Mouse (Mus musculus) cerebellum, adult 2 months (tissue): ENCODE results near the gene Utp3. TPM values are rescaled to one million over a fixed set of nuclear protein-coding genes. Genes with fewer than 3 reads are reported as not detected.
A peak's percentile ranks its signal among the peaks of the same experiment; 100 is the strongest.

Source experiments
- DNase-seq, 2 experiments: peaks; one replicate each; pipeline ENCODE4 v3.0.0; 2021
- H3K27ac ChIP-seq: fragments of 200-500 bp; 2 replicates; pipeline ENCODE4 v1.5.1; 2012; ENCODE audit warnings: low read length, control low read depth, inconsistent platforms; ENCODE audit not compliant: insufficient read depth
- H3K27me3 ChIP-seq: fragments of 200-500 bp; 2 replicates; pipeline ENCODE4 v1.6.1; 2012; ENCODE audit warnings: inconsistent platforms, mild to moderate bottlenecking, low read length, moderate library complexity; ENCODE audit not compliant: control insufficient read depth, insufficient read depth
- H3K4me1 ChIP-seq: fragments of 200-500 bp; 2 replicates; pipeline ENCODE4 v1.6.1; 2011; ENCODE audit warnings: low read length; ENCODE audit not compliant: control insufficient read depth, insufficient read depth
- H3K4me3 ChIP-seq: fragments of 200-500 bp; replicated peaks from 2 replicates; pipeline ENCODE3; 2011; ENCODE audit warnings: mild to moderate bottlenecking, low read depth, low read length, control low read depth; ENCODE audit not compliant: insufficient read depth
- CTCF ChIP-seq: fragments of 200-500 bp; IDR thresholded peaks from 2 replicates; pipeline ENCODE4 v1.5.1; 2011; ENCODE audit warnings: low read depth, mild to moderate bottlenecking, control low read depth, low read length, moderate library complexity, borderline replicate concordance; ENCODE audit not compliant: insufficient read depth
- POLR2A ChIP-seq: fragments of 200-500 bp; IDR thresholded peaks from 2 replicates; pipeline ENCODE4 v1.6.1; 2011; ENCODE audit warnings: low read length, control low read depth, borderline replicate concordance; ENCODE audit not compliant: insufficient read depth
- WGBS: fragments of 180-500 bp; shearing (Covaris S2); methylation state at CpG from one replicate; pipeline ENCODE4 v1.1.7; 2018; 5-methylcytosine and 5-hydroxymethylcytosine counted together
- polyA plus RNA-seq: library from polyadenylated mRNA; depleted of rRNA; stranded (reverse); fragments of >200 nt; gene quantifications from 2 replicates; pipeline ENCODE4 v1.2.3, GENCODE M21; 2012; rRNA removed

The Utp3 gene
- 25.9 and 29.9 TPM in 2 replicates for polyA plus RNA-seq

- Histone ChIP-seq H3K27me3 (no peaks in the 10 kb centered on the region), H3K27ac (peak within 1 kb of the TSS; percentile 67), H3K4me1 (peaks cover 2% of the 10 kb centered on the region; the same call in 1 of the 2 replicates), H3K4me3 (peak within 1 kb of the TSS; percentile 98)
- TF ChIP-seq POLR2A: peak; percentile 55
- TF ChIP-seq CTCF: peak; percentile 79
- WGBS: under 1% methylated on average over 76 of the region's 76 CpGs
- peak; percentile 96 to 98 for DNase-seq
These were observed at the start of gene Utp3 for GRCm38 (mm10) chr5:88554086-88554886. TSS of gene Utp3 (plus strand) at chr5:88554462.

DNA sequence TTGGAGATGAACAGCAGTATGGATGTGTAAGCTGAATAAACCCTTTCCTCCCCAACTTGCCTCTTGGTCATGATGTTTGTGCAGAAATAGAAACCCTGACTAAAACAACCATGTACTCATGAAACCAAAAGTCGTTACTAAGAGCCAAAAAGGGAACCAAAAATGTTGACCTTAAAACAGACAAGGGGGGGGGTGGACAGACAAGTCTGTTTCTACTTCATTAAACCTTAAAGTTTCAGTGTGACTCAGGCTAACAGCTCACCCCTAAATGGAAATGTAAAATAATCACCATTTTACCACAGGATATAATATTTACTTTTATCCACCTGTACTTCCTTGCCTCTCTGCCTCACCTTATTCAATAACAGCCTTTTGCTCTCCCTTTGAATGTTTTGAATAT is 45.7 kb upstream of the Utp3 start:
- H3K4me3 ChIP-seq: no peak overlapping the region
- DNase-seq: no peak
- no peak overlapping the region for H3K27ac ChIP-seq
- no peaks in the 10 kb centered on the region for H3K27me3 ChIP-seq
- no peak for TF ChIP-seq CTCF
- WGBS: 43% methylated on average over 1 of the region's 1 CpGs
- no peaks in the 10 kb centered on the region for H3K4me1 ChIP-seq

- 73% methylated on average over 1 of the region's 1 CpGs for WGBS
These were observed 45.3 kb upstream of the Utp3 start for GRCm38 (mm10) chr5:88508990-88509389.

GRCm38 (mm10) chr5:88519232-88519631 is 35.0 kb upstream of the Utp3 start:
- Histone ChIP-seq H3K27me3 (no peaks in the 10 kb centered on the region; the same call in 1 of the 2 replicates), H3K27ac (no peak overlapping the region), H3K4me3 (no peak overlapping the region), H3K4me1 (no peaks in the 10 kb centered on the region)
- DNase-seq: peak in 1 of 2 experiments; percentile 31
- 3% methylated on average over 2 of the region's 2 CpGs for WGBS
- TF ChIP-seq CTCF (no peak), POLR2A (no peak)

More at GRCm38 (mm10) chr5:88508990-88509389, 45.3 kb upstream of the Utp3 start:
- Histone ChIP-seq H3K4me3 (no peak overlapping the region), H3K27me3 (no peaks in the 10 kb centered on the region), H3K27ac (no peak overlapping the region), H3K4me1 (no peaks in the 10 kb centered on the region)
- TF ChIP-seq POLR2A (no peak), CTCF (no peak)
- no peak for DNase-seq

DNA sequence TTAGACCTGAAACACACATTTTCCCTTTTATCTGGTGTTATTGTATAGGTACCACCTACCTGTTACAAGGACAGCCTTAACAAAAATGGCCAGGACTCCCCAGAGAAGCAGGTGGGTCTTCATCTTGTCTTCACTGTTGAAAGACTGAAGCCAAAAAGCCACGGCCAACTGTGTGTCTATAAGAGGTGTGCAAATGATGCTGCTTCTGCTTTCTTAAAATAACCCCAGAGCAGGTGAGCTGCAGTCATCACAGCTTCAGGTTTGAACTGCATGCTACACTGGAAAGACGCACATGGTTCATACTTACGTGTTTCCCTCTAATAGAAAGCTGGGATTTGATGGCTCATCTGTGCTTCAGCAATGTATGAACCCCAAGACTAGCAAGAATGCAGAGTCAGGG is 26.6 kb upstream of the Utp3 start, which contains the start of gene Jchain:
Gene Jchain (minus strand): TSS at position 235 of the 400 bp plus-strand sequence.
- TF ChIP-seq CTCF (no peak), POLR2A (no peak)
- Histone ChIP-seq H3K4me1 (no peaks in the 10 kb centered on the region), H3K27me3 (no peaks in the 10 kb centered on the region), H3K27ac (no peak within 1 kb of the TSS), H3K4me3 (no peak within 1 kb of the TSS)
- no peak for DNase-seq
- WGBS: 89% methylated on average over 3 of the region's 3 CpGs

GRCm38 (mm10) chr5:88530908-88531307 is 23.4 kb upstream of the Utp3 start:
- H3K27ac ChIP-seq: no peak overlapping the region
- H3K4me1 ChIP-seq: no peaks in the 10 kb centered on the region
- 51% methylated on average over 1 of the region's 1 CpGs for WGBS
- TF ChIP-seq CTCF: no peak
- TF ChIP-seq POLR2A: no peak
- H3K4me3 ChIP-seq: no peak overlapping the region
- DNase-seq: no peak
- H3K27me3 ChIP-seq: no peaks in the 10 kb centered on the region

DNA sequence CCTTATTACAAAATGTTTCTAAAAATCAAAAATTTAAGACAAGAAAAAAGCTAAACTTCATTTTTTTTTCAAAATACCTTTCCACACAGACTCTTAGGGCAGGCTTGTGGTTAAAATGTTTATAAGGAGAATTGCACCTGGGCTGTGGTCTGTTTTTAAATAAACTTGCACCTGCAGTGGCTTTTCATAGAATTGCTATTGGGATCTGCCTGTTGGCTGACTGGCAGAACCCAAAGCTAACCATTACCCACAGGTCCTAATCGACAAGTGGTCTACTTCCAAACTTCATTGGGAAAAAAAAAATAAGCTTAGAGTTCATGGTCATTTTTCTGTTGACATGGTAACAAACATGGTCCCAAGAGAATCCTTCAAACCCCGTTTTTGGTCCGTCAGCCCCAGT is 19.6 kb upstream of the Utp3 start:
- no peaks in the 10 kb centered on the region for H3K4me1 ChIP-seq
- DNase-seq: no peak
- H3K27me3 ChIP-seq: no peaks in the 10 kb centered on the region
- 45% methylated on average over 3 of the region's 3 CpGs for WGBS
- H3K4me3 ChIP-seq: no peak overlapping the region
- H3K27ac ChIP-seq: no peak overlapping the region
- TF ChIP-seq POLR2A (no peak), CTCF (no peak)

GRCm38 (mm10) chr5:88540845-88541244 is 13.4 kb upstream of the Utp3 start:
- Histone ChIP-seq H3K27me3 (no peaks in the 10 kb centered on the region), H3K27ac (no peak overlapping the region), H3K4me1 (no peaks in the 10 kb centered on the region), H3K4me3 (no peak overlapping the region)
- TF ChIP-seq CTCF: no peak
- no peak for TF ChIP-seq POLR2A
- no peak for DNase-seq
